Mouse (Mus musculus): ENCODE results near the gene Aip.

- TF ChIP-seq EP300 (optimal IDR thresholded peaks at IDR 0.05) (no peak), CTCF (IDR thresholded peaks at IDR 0.05; ENCODE audit: low read depth) (no peak)
Measured at GRCm38 (mm10) chr19:4081394-4081793, 44.3 kb downstream of the Aip start, which contains the start of gene Cabp2.

Data from stomach, postnatal 0 days (tissue).